In genomic region chr14:25457434-25457957, GRCm38 (mm10) we compare ENCODE assay signal across 7 mouse cellular contexts. TPM values are rescaled to one million over a fixed set of nuclear protein-coding genes. Genes with fewer than 3 reads are reported as not detected.
DNase-seq lines count a peak whose midpoint lies in the region; ATAC-seq lines count a peak whose summit lies in the region.

No protein-coding gene starts in this region.

- H3K36me3 ChIP-seq in embryonic facial prominence, embryonic 11.5 days (replicated peaks; ENCODE audit: control insufficient read depth, insufficient read depth, low read depth, low read length): no peaks in the 10 kb centered on the region
- no peaks in the 10 kb centered on the region for H3K36me3 ChIP-seq in limb, embryonic 12.5 days
- no peaks in the 10 kb centered on the region for H3K36me3 ChIP-seq in midbrain, embryonic 14.5 days (ENCODE audit: control insufficient read depth, insufficient read depth, low read length)

- no peaks in the 10 kb centered on the region for H3K9me3 ChIP-seq in embryonic facial prominence, embryonic 11.5 days (replicated peaks; ENCODE audit: control insufficient read depth, low read length)
- H3K9me3 ChIP-seq in limb, embryonic 12.5 days: no peaks in the 10 kb centered on the region
- no peaks in the 10 kb centered on the region for H3K9me3 ChIP-seq in midbrain, embryonic 14.5 days (ENCODE audit: control insufficient read depth, low read length)

- peak overlapping the region; percentile 57 for H3K27ac ChIP-seq in embryonic facial prominence, embryonic 11.5 days (replicated peaks; ENCODE audit: low read depth, low read length)
- H3K27ac ChIP-seq in limb, embryonic 12.5 days: peak overlapping the region; percentile 100
- peak overlapping the region; percentile 99 for H3K27ac ChIP-seq in midbrain, embryonic 14.5 days (replicated peaks; ENCODE audit: low read depth, low read length)

- H3K4me3 ChIP-seq in embryonic facial prominence, embryonic 11.5 days (ENCODE audit: low read depth, low read length): peak overlapping the region; percentile 100
- H3K4me3 ChIP-seq in limb, embryonic 12.5 days (replicated peaks): peak overlapping the region; percentile 99
- peak overlapping the region; percentile 100 for H3K4me3 ChIP-seq in midbrain, embryonic 14.5 days (replicated peaks; ENCODE audit: low read depth, low read length)

- no peaks in the 10 kb centered on the region for H3K27me3 ChIP-seq in embryonic facial prominence, embryonic 11.5 days (ENCODE audit: control insufficient read depth, insufficient read depth, low read length)
- H3K27me3 ChIP-seq in limb, embryonic 12.5 days: no peaks in the 10 kb centered on the region
- H3K27me3 ChIP-seq in midbrain, embryonic 14.5 days (ENCODE audit: control insufficient read depth, insufficient read depth, low read length): no peaks in the 10 kb centered on the region

- peak overlapping the region; percentile 97 for H3K9ac ChIP-seq in embryonic facial prominence, embryonic 11.5 days (replicated peaks; ENCODE audit: low read length)
- peak overlapping the region; percentile 99 for H3K9ac ChIP-seq in limb, embryonic 12.5 days (replicated peaks)
- H3K9ac ChIP-seq in midbrain, embryonic 14.5 days (replicated peaks; ENCODE audit: low read length): peak overlapping the region; percentile 99

- H3K4me1 ChIP-seq in embryonic facial prominence, embryonic 11.5 days (ENCODE audit: control insufficient read depth, insufficient read depth, low read length): peaks cover 5% of the 10 kb centered on the region
- H3K4me1 ChIP-seq in limb, embryonic 12.5 days (replicated peaks): peaks cover 55% of the 10 kb centered on the region
- H3K4me1 ChIP-seq in midbrain, embryonic 14.5 days (ENCODE audit: control insufficient read depth, insufficient read depth, low read length): peaks cover 41% of the 10 kb centered on the region

- DNase-seq in adrenal gland, postnatal 10 days: peak; percentile 98
- peak; percentile 99 for DNase-seq in embryonic facial prominence, embryonic 11.5 days (ENCODE audit: low spot score)
- peak; percentile 98 for DNase-seq in heart, adult 8-10 months (ENCODE audit: low spot score)
- peak; percentile 96 to 97 for DNase-seq in kidney, adult 8-10 months
- DNase-seq in midbrain, embryonic 14.5 days: peak; percentile 98
- peak; percentile 65 for DNase-seq in spleen, adult 12 weeks (ENCODE audit: low spot score)

- H3K4me2 ChIP-seq in embryonic facial prominence, embryonic 11.5 days (ENCODE audit: low read depth, low read length): peak overlapping the region; percentile 88
- H3K4me2 ChIP-seq in limb, embryonic 12.5 days: peak overlapping the region; percentile 97
- H3K4me2 ChIP-seq in midbrain, embryonic 14.5 days (ENCODE audit: low read length): peak overlapping the region; percentile 94

- WGBS in embryonic facial prominence, embryonic 11.5 days: under 1% methylated on average over 47 of the region's 52 CpGs
- 1% methylated on average over 37 of the region's 52 CpGs for WGBS in limb, embryonic 12.5 days
- under 1% methylated on average over 52 of the region's 52 CpGs for WGBS in midbrain, embryonic 14.5 days

- peak; percentile 86 for ATAC-seq in embryonic facial prominence, embryonic 11.5 days (replicated peaks; ENCODE audit: insufficient number of reproducible peaks, low FRiP score, low TSS enrichment, low read depth)
- ATAC-seq in limb, embryonic 12.5 days (ENCODE audit: insufficient number of reproducible peaks, insufficient read depth, low FRiP score, low TSS enrichment, low read depth): peak; percentile 89
- peak; percentile 90 for ATAC-seq in midbrain, embryonic 14.5 days (ENCODE audit: low FRiP score, low TSS enrichment)

RNA-seq across cellular contexts. Expression of gene Zmiz1, which starts 1.5 kb away (rescaled TPM):
- total RNA-seq in adrenal gland, postnatal 10 days (2021): 10 to 100 TPM; 63.8 to 73.3 TPM
- polyA plus RNA-seq in embryonic facial prominence, embryonic 11.5 days (2014; fragmentation: Nextera tagmentation; extraction: Ambion mirVana): 27.7 and 34.0 TPM in 2 replicates
- total RNA-seq in heart, adult 8-10 months (2022): 10 to 100 TPM; 34.7 to 44.1 (median 40.4) TPM
- polyA plus RNA-seq in limb, embryonic 12.5 days (2016; fragmentation: Nextera tagmentation; extraction: Ambion mirVana): 53.4 and 57.1 TPM in 2 replicates
- polyA plus RNA-seq in midbrain, embryonic 14.5 days (2014; fragmentation: Nextera tagmentation; extraction: Ambion mirVana): 73.1 and 91.0 TPM in 2 replicates

Comparison
In these comparisons a context has a peak if more than half of its experiments do, and no peak if none do; other contexts are left out.
1. Peak in every context shown above with its lines: DNase-seq, ATAC-seq, H3K4me3 ChIP-seq and H3K27ac ChIP-seq.